Mouse (Mus musculus) embryonic facial prominence, embryonic 10.5 days (tissue): Measurements from ENCODE around the gene Ccdc38. TPM values are rescaled to one million over a fixed set of nuclear protein-coding genes. Genes with fewer than 3 reads are reported as not detected.

Source experiments
- DNase-seq: peaks from one replicate; pipeline ENCODE4 v3.0.0-alpha.2; 2017; ENCODE audit warnings: low spot score
- H3K27ac ChIP-seq: fragments of 300-500 bp; sonication (generic); replicated peaks from 2 replicates; pipeline ENCODE4 v1.5.1; 2016; ENCODE audit warnings: mild to moderate bottlenecking
- H3K27me3 ChIP-seq: fragments of 300-500 bp; sonication (generic); replicated peaks from 2 replicates; pipeline ENCODE4 v1.6.1; 2016; ENCODE audit warnings: low read depth, mild to moderate bottlenecking; ENCODE audit not compliant: poor library complexity, severe bottlenecking
- H3K36me3 ChIP-seq: fragments of 300-500 bp; sonication (generic); replicated peaks from 2 replicates; pipeline ENCODE4 v1.6.1; 2016; ENCODE audit warnings: mild to moderate bottlenecking, moderate library complexity
- H3K4me1 ChIP-seq: fragments of 300-500 bp; sonication (generic); 2 replicates; pipeline ENCODE4 v1.6.1; 2016
- H3K4me3 ChIP-seq: fragments of 300-500 bp; sonication (generic); 2 replicates; pipeline ENCODE4 v1.5.1; 2016; ENCODE audit warnings: mild to moderate bottlenecking, moderate library complexity
- H3K9me3 ChIP-seq: fragments of 300-500 bp; sonication (generic); 2 replicates; pipeline ENCODE4 v1.6.1; 2016; ENCODE audit warnings: mild to moderate bottlenecking
- WGBS: fragments of 180-500 bp; shearing (Covaris S2); methylation state at CpG from one replicate; pipeline ENCODE4 v1.1.7; 2016; 5-methylcytosine and 5-hydroxymethylcytosine counted together
- polyA plus RNA-seq: library from polyadenylated mRNA; unstranded; fragments of >200 nt; fragmentation: Nextera tagmentation; extraction: Ambion mirVana; gene quantifications from 2 replicates; pipeline ENCODE4 v1.2.1, GENCODE M21; 2016

Ccdc38 gene
- 0.34 and 0.44 TPM in 2 replicates for polyA plus RNA-seq

DNA sequence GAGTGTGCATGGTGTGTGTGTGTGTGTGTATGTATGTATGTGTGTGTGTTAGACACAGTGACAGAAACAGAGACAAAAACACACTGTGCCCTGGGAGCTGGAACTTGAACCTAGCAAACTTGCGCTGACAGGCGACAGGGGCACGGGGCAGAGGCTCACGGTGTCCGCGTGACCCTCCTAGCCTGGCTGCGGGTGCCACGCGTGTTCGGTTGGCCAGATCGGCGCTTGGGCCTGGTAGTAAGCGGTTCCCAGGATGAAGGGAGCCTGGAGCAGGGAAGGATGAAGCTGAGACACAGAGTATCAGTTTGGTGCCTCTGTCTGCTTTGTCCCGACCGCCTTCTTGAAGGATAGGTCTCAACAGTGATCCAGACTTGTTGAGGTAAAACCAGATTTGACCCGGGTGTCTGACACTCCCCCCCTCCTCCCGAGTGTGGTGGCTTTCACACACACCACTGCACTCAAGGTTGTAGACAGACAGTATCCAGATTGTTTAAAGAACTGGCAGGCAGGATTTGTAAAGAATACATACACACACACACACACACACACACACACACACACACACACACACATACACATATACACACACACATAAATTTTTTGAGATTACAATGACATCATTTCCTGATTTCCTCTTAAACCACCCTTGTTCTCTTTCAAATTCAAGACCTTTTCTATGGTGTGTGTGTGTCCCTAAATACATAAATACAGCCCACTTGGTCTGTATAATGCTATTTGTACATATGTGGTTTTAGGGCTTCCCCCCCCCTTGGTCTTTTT, at the start of gene Ccdc38:
Ccdc38 (plus strand) TSS at position 202 of the 780 bp plus-strand sequence.
- H3K4me1 ChIP-seq = peaks cover 16% of the 10 kb centered on the region
- no peak for DNase-seq
- H3K27me3 ChIP-seq = peaks cover 39% of the 10 kb centered on the region
- H3K27ac ChIP-seq = peak within 1 kb of the TSS; percentile 71
- WGBS = 70% methylated on average over 17 of the region's 17 CpGs
- no peaks in the 10 kb centered on the region for H3K9me3 ChIP-seq
- H3K36me3 ChIP-seq = no peaks in the 10 kb centered on the region
- peak within 1 kb of the TSS; percentile 60 for H3K4me3 ChIP-seq

DNA sequence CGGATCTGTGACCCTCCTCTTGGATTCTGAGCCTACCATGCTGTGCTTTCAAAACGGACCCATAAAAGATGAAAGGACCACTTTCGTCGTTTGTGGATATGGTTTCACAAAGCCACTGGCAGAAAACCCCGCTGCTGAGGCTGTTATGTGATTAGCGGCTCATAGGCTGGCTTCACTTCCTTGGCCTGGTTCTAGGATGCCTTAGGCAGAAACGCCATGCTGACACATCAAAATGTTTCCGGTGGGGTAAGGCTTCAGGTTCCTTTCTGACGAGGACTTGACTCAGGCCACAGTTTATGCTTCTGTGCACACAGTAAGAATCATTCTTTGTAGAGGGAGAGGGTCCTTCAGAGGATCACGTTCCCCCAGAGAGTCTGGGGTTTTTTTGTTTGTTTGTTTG, 39.6 kb upstream of the Ccdc38 start:
- DNase-seq = peak; percentile 35
- H3K36me3 ChIP-seq = no peaks in the 10 kb centered on the region
- no peak overlapping the region for H3K27ac ChIP-seq
- WGBS = 32% methylated on average over 10 of the region's 10 CpGs
- no peaks in the 10 kb centered on the region for H3K9me3 ChIP-seq
- peaks cover 13% of the 10 kb centered on the region for H3K4me1 ChIP-seq
- H3K4me3 ChIP-seq = no peak overlapping the region
- H3K27me3 ChIP-seq = no peaks in the 10 kb centered on the region

DNA sequence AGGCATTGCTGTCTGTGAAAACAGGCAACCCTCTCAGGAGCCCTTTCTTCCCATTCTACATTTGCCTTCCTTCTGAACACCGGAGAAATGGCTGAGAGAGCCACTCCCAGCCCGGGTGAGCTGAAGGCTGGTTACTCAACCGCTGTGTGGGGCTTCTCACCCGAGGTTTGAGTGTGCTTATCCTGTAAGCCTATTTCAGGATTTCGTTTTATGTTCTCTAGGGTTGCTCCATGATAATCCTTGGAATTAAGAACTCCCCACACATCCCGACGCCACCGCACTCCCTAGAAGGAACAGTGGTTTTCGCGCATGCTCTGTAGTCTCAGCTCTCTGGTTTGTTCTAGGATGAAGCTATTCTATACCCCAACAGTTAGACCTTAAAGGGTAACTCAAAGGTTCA, 39.1 kb upstream of the Ccdc38 start:
- H3K36me3 ChIP-seq = no peaks in the 10 kb centered on the region
- no peaks in the 10 kb centered on the region for H3K27me3 ChIP-seq
- H3K4me3 ChIP-seq = no peak overlapping the region
- WGBS = 73% methylated on average over 10 of the region's 10 CpGs
- peaks cover 13% of the 10 kb centered on the region for H3K4me1 ChIP-seq
- DNase-seq = no peak
- no peak overlapping the region for H3K27ac ChIP-seq
- no peaks in the 10 kb centered on the region for H3K9me3 ChIP-seq

DNA sequence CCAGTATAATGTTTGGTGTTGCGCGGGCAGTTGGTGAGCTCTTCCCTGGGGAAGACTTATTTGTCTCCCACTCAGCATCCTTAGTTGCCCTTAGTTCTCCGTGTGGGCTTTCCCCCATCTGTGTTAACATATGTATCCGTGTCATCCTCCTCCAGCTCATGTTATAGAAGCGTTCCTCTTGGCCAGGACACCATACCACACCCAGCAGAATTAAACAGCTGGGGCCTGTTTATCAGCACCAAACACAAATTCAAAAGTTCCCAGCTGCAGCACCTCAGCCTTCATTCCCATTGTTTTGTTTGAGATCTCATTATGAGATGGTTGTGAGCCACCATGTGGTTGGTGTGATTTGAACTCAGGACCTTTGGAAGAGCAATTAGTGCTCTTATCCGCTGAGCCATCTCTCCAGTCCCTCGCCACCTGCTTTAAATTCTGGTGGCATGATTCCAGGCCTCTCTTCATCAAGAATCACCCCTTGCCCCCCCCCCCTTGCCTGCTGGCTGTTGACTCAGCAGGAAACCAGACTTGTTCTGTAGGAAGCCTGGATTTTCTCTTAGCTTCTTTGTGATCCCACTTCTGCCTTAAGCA, 32.0 kb upstream of the Ccdc38 start:
- no peaks in the 10 kb centered on the region for H3K4me1 ChIP-seq
- no peaks in the 10 kb centered on the region for H3K27me3 ChIP-seq
- H3K27ac ChIP-seq = no peak overlapping the region
- WGBS = 84% methylated on average over 7 of the region's 7 CpGs
- H3K36me3 ChIP-seq = no peaks in the 10 kb centered on the region
- DNase-seq = no peak
- H3K9me3 ChIP-seq = no peaks in the 10 kb centered on the region
- H3K4me3 ChIP-seq = no peak overlapping the region

DNA sequence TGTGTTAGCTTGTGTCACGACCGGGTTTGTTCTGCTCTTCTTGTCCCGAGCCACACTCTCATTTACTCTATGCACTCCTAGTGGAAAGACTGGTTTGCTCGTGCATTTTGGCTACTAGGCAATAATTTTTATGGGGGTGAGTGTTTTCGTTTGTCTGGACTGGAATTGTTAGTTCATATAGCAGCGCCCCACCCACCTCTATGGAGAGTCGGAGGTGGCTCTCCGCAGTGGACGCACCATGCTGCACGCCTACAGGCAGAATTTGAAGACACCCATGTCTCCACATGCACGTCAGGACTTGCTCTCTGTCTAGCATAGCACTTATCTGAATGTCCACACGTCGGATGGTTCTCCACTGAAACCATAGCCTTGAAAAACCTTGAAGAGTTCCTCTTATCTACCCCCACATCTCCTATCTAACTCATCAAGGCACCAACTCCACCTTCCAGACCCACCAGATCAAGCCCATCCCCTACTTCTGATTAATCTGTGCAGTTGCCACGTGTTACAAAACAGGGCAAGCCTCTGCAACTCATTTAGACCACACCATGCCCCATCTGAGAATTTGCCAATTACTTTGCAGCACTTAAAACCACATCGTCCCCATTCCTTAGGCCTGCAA, 30.8 kb upstream of the Ccdc38 start:
- no peak overlapping the region for H3K27ac ChIP-seq
- H3K36me3 ChIP-seq = no peaks in the 10 kb centered on the region
- no peak overlapping the region for H3K4me3 ChIP-seq
- H3K27me3 ChIP-seq = no peaks in the 10 kb centered on the region
- no peaks in the 10 kb centered on the region for H3K9me3 ChIP-seq
- no peaks in the 10 kb centered on the region for H3K4me1 ChIP-seq
- no peak for DNase-seq
- WGBS = 87% methylated on average over 15 of the region's 15 CpGs

DNA sequence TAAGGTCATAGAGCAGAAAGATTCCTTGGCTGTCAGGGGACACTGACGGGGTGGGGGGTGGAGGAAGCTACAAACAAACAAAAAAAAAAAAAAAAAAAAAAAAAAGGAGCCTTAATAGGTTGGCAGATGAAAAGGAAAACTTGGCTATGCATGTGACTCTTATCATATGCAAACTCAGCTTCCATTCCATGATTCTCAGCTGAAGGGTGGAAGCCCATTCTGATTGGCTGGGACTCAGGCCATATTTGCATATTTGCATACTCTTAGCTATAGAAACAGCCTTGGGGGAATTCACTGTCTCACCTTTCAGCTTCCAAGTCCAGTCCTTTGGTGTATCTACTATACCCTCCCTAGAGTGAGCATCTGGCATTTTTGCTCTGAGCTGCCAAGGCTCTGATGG, 25.0 kb upstream of the Ccdc38 start:
- Histone ChIP-seq H3K4me3 (no peak overlapping the region), H3K27me3 (no peaks in the 10 kb centered on the region), H3K4me1 (no peaks in the 10 kb centered on the region), H3K36me3 (no peaks in the 10 kb centered on the region), H3K9me3 (no peaks in the 10 kb centered on the region), H3K27ac (no peak overlapping the region)
- WGBS = 22% methylated on average over 1 of the region's 1 CpGs
- DNase-seq = no peak

DNA sequence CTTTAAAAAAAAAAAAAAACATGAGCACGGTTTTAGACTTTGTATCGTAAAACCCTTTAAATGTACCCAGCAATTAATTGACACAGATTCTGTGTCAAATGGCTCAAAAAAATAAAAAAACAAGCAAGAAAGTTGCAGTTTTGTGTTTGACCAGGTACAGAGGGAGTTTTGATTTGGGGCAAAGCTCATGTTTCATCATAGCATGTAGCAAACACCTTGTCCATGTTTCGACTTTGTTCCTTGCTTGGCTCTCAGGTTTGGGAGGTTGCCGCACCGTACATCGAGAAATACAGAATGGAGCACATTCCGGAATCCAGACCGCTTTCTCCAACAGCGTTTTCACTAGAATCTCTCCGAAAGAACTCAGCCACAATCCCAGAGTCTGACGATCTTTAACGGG, 24.5 kb upstream of the Ccdc38 start:
- Histone ChIP-seq H3K9me3 (no peaks in the 10 kb centered on the region), H3K27me3 (no peaks in the 10 kb centered on the region), H3K4me3 (no peak overlapping the region), H3K36me3 (no peaks in the 10 kb centered on the region), H3K27ac (no peak overlapping the region), H3K4me1 (no peaks in the 10 kb centered on the region)
- no peak for DNase-seq
- WGBS = 85% methylated on average over 12 of the region's 12 CpGs

DNA sequence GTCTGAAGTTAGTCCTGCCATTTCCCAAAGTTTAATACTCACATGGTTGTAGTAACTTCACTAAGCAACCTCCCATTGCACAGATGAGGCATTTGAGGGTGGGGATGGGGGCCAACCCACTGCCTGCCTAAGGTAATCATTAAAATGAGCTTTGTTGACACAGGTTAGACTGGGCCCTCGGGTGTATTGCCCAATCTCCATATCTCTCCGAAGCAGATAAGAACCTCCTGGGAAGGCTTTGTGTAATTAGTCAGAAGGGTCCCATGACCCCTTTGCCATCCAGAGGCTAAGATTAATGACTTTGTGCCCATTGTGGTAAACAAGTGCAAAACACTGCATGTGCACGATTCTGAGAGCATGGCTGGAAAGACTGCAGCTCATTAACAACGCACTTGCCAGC, 22.7 kb upstream of the Ccdc38 start:
- Histone ChIP-seq H3K9me3 (no peaks in the 10 kb centered on the region), H3K27me3 (no peaks in the 10 kb centered on the region), H3K4me1 (no peaks in the 10 kb centered on the region), H3K27ac (no peak overlapping the region), H3K36me3 (no peaks in the 10 kb centered on the region), H3K4me3 (no peak overlapping the region)
- DNase-seq = no peak
- WGBS = 71% methylated on average over 4 of the region's 4 CpGs

DNA sequence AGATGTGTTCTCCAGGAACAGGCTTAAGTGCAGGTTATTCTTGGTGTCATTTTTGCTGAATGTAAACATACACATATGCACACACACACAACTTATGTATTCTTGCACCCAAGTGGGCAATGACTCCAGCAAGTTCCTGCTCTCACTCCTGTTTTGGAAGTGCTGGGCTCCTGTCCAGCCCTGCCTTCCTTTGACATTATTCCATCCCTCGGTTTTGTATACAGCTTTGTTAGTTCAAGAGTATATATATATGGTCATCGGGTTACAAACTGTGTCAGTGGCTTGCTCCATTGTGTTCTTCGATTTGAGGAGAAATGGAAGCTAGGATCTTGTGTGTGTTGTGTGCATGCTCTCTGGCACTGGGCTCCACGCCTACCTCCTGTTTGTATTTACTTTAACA, 22.2 kb upstream of the Ccdc38 start:
- Histone ChIP-seq H3K4me3 (no peak overlapping the region), H3K9me3 (no peaks in the 10 kb centered on the region), H3K4me1 (no peaks in the 10 kb centered on the region), H3K36me3 (no peaks in the 10 kb centered on the region), H3K27me3 (no peaks in the 10 kb centered on the region), H3K27ac (no peak overlapping the region)
- no peak for DNase-seq
- WGBS = 87% methylated on average over 4 of the region's 4 CpGs

DNA sequence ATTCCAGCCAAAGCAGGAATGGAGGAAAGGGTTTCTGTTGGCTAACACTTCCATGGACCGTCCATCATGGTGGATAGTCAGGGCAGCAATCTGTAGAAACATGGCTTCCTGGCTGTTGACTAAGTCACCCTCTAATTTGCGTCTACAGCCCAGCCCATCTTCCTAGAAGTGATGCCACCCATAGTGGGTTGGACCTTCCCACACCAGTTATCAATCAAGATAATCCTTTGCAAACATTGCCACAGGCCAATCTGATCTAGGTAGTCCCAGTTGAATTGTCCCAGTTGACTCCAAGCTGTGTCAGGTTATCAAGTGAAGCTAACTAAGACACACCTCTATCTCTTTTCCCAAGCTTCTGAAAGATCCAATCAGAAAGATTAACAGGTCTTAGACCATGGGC, 21.8 kb upstream of the Ccdc38 start:
- no peaks in the 10 kb centered on the region for H3K9me3 ChIP-seq
- no peaks in the 10 kb centered on the region for H3K27me3 ChIP-seq
- no peak overlapping the region for H3K27ac ChIP-seq
- no peak overlapping the region for H3K4me3 ChIP-seq
- DNase-seq = no peak
- H3K4me1 ChIP-seq = no peaks in the 10 kb centered on the region
- 90% methylated on average over 2 of the region's 2 CpGs for whole genome bisulfite sequencing
- H3K36me3 ChIP-seq = no peaks in the 10 kb centered on the region

DNA sequence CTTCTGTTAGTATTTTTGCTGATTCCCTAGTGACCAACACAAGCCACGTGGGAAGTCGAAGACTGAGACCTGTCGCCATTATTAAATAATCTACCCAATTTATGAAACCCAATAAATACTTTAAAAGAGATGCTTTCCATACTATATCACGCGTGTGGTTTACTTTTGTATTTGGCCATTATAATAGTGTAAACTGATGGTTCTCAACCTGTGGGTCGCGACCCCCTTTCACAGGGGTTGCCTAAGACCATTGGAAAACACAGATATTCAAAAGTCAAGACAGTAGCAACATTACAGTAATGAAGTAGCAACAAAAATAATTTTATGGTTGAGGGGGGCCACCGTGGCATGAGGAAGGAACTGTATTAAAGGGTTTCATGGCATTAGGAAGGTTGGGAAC, 21.3 kb upstream of the Ccdc38 start:
- H3K9me3 ChIP-seq = no peaks in the 10 kb centered on the region
- DNase-seq = no peak
- 91% methylated on average over 8 of the region's 8 CpGs for WGBS
- no peaks in the 10 kb centered on the region for H3K4me1 ChIP-seq
- no peaks in the 10 kb centered on the region for H3K27me3 ChIP-seq
- no peak overlapping the region for H3K4me3 ChIP-seq
- no peaks in the 10 kb centered on the region for H3K36me3 ChIP-seq
- no peak overlapping the region for H3K27ac ChIP-seq

DNA sequence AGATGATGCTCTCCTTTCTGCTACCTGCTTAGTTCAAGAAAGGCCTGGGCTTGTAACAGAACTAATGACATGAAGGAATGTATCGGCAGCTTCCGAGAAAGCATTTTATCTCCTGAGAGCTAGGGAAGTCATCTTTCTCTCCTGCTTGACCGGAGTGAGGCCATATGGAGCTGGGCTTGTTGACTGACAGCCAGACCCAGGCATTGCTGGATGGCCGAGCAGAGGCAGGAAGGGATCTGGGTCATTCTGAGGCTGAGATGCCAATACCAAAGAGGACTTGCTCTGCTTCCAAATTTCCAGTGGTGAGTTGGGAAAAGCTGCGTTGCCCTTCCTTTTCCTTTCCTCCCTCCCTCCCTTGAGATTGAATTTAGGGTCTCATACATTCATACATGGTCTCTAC, 20.7 kb upstream of the Ccdc38 start:
- WGBS = 90% methylated on average over 5 of the region's 5 CpGs
- H3K36me3 ChIP-seq = no peaks in the 10 kb centered on the region
- no peaks in the 10 kb centered on the region for H3K27me3 ChIP-seq
- no peak overlapping the region for H3K4me3 ChIP-seq
- DNase-seq = no peak
- H3K4me1 ChIP-seq = no peaks in the 10 kb centered on the region
- no peaks in the 10 kb centered on the region for H3K9me3 ChIP-seq
- H3K27ac ChIP-seq = no peak overlapping the region

DNA sequence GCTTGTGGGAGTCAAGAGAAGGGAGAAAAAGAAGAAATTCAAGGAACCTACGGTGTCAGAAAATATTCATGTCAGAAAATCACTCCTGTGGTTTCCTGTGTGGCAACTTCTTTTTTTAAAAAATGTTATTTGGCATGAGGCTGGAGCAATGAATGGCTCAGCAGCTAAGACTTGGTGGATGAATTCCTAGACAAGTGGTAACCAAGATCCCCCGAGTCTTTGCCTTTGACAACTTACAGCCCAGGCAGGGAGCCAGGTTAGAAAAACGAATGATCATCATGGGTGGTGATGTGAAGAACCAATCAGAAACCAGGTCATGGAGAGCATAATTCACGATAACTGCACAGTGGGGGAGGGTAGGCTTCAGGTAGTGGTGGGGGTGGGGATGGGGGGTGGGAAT, 19.4 kb upstream of the Ccdc38 start:
- H3K36me3 ChIP-seq = no peaks in the 10 kb centered on the region
- H3K27me3 ChIP-seq = no peaks in the 10 kb centered on the region
- no peaks in the 10 kb centered on the region for H3K9me3 ChIP-seq
- DNase-seq = no peak
- no peak overlapping the region for H3K27ac ChIP-seq
- 74% methylated on average over 4 of the region's 4 CpGs for WGBS
- H3K4me1 ChIP-seq = no peaks in the 10 kb centered on the region
- no peak overlapping the region for H3K4me3 ChIP-seq
